Mouse (Mus musculus) heart, embryonic 16.5 days (tissue): Measurements from ENCODE around the gene Shbg. TPM values are rescaled to one million over a fixed set of nuclear protein-coding genes. Genes with fewer than 3 reads are reported as not detected.
"Not testable (repeated sequence)": the region's sequence is repeated elsewhere in the genome, so short reads cannot be mapped to it uniquely, and the experiment has no call there.

Source experiments
- ATAC-seq: fragments of 200-750 bp; cut with Nextera tagmentation; replicated peaks from 2 replicates; pipeline ENCODE4 v1.8.0; 2017; ENCODE audit warnings: moderate number of reproducible peaks; ENCODE audit not compliant: insufficient read depth, low FRiP score; ENCODE audit errors: extremely low read depth
- H3K27ac ChIP-seq: fragments of 300-500 bp; sonication (generic); 2 replicates; pipeline ENCODE4 v1.5.1; 2014; ENCODE audit warnings: mild to moderate bottlenecking, low read length, control low read depth, moderate library complexity
- H3K27me3 ChIP-seq: fragments of 300-500 bp; sonication (generic); 2 replicates; pipeline ENCODE4 v1.6.1; 2014; ENCODE audit warnings: low read length, mixed read lengths; ENCODE audit not compliant: control insufficient read depth, insufficient read depth
- H3K36me3 ChIP-seq: fragments of 300-500 bp; sonication (generic); 2 replicates; pipeline ENCODE4 v1.6.1; 2014; ENCODE audit not compliant: control insufficient read depth, insufficient read depth
- H3K4me1 ChIP-seq: fragments of 300-500 bp; sonication (generic); 2 replicates; pipeline ENCODE4 v1.6.1; 2014; ENCODE audit warnings: low read length, mixed read lengths; ENCODE audit not compliant: control insufficient read depth, insufficient read depth
- H3K4me2 ChIP-seq: fragments of 300-500 bp; sonication (generic); 2 replicates; pipeline ENCODE4 v1.6.1; 2014; ENCODE audit warnings: low read depth, mild to moderate bottlenecking, control low read depth, low read length
- H3K4me3 ChIP-seq: fragments of 300-500 bp; sonication (generic); 2 replicates; pipeline ENCODE4 v1.5.1; 2014; ENCODE audit warnings: mild to moderate bottlenecking, control low read depth, low read length
- H3K9ac ChIP-seq: fragments of 300-500 bp; sonication (generic); 2 replicates; pipeline ENCODE4 v1.6.1; 2014; ENCODE audit warnings: low read length, control low read depth
- H3K9me3 ChIP-seq: fragments of 300-500 bp; sonication (generic); replicated peaks from 2 replicates; pipeline ENCODE4 v1.6.1; 2016; ENCODE audit warnings: low read length; ENCODE audit not compliant: control insufficient read depth
- WGBS: fragments of 180-500 bp; shearing (Covaris S2); extraction: QIAGEN DNeasy Blood & Tissue Kit; methylation state at CpG from one replicate; pipeline ENCODE4 v1.1.7; 2014; 5-methylcytosine and 5-hydroxymethylcytosine counted together
- polyA plus RNA-seq: library from polyadenylated mRNA; unstranded; fragments of >200 nt; fragmentation: Nextera tagmentation; extraction: Ambion mirVana; gene quantifications from 2 replicates; pipeline ENCODE4 v1.2.1, GENCODE M21; 2015

Gene Shbg
- polyA plus RNA-seq, 1 experiment from 2014 or later, result 0.20 TPM

DNA sequence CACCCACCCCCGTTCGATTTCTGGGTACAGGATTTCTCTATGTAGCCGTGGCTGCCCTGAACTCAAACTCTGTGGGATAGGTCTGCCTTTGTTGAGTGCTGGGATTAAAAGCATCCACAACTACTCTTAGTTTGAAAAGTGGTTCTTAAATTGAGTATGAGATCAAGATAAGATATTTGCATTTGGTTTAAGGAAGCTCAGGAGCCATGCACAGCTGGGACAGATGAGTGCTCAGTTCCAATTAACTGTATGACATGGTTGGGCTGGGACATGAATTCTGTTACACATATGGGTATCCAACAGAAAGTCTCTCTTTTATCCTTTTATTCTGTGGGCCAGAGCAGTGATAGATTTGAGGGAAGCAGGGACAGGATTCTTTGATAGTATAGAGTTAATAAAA lies 17.8 kb upstream of the Shbg start:
- Histone ChIP-seq H3K27ac (no peak overlapping the region), H3K4me1 (peaks cover 22% of the 10 kb centered on the region), H3K9ac (no peak overlapping the region), H3K4me3 (no peak overlapping the region), H3K9me3 (no peaks in the 10 kb centered on the region), H3K4me2 (no peak overlapping the region), H3K27me3 (no peaks in the 10 kb centered on the region), H3K36me3 (peaks cover 7% of the 10 kb centered on the region)
- no peak for ATAC-seq
- 75% methylated on average over 3 of the region's 3 CpGs for WGBS

DNA sequence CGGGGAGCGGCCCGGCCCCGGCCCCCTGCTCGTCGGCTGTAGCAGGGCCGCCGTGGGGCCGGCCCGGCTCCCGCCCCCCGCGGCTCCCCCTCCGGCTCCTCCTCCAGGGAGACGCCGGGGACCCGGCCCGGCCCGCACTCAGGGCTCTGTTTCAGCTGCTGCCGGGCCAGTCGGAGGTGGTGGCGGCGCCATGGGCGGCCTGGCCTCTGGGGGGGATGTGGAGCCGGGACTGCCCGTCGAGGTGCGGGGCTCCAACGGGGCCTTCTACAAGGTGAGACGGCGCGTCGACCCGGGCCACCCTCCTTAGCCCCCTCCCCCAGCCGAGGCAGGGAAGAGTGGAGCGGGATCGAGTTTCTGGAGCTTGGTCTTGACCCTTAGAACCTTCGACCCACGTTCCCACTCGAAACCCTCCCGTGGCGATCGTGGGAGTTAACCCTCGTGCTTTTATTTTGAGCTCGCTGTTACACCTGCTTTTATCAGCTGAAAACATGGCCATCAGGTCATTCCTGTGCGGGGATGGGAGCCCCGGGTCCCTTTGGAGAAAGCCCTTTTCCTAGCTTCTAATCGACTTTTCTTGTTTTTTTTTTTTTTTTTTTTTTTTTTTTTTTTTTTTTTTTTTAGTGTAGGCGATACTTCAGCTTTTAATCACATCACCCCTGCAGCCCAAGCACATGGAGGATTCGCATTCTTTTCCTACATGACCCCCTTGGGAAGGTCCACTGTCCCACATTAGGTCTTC lies 15.6 kb upstream of the Shbg start:
- peak overlapping the region; percentile 95 for H3K4me3 ChIP-seq
- no peaks in the 10 kb centered on the region for H3K9me3 ChIP-seq
- peak overlapping the region; percentile 96 for H3K27ac ChIP-seq
- ATAC-seq, result peak; percentile 53
- H3K4me1 ChIP-seq, result peaks cover 22% of the 10 kb centered on the region
- H3K27me3 ChIP-seq, result no peaks in the 10 kb centered on the region
- peaks cover 3% of the 10 kb centered on the region; the same call in 1 of the 2 replicates for H3K36me3 ChIP-seq
- H3K4me2 ChIP-seq, result peak overlapping the region; percentile 85
- WGBS, result under 1% methylated on average over 31 of the region's 50 CpGs
- peak overlapping the region; percentile 97 for H3K9ac ChIP-seq

- 0% methylated on average over 49 of the region's 56 CpGs for WGBS
Observed at GRCm38 (mm10) chr11:69632284-69633089, 14.8 kb upstream of the Shbg start, which contains the start of gene Fxr2. Fxr2 (plus strand) TSS chr11:69632990.

GRCm38 (mm10) chr11:69629802-69630201 lies 12.1 kb upstream of the Shbg start:
- Histone ChIP-seq H3K4me3 (no peak overlapping the region), H3K36me3 (no peaks in the 10 kb centered on the region), H3K9ac (no peak overlapping the region), H3K4me2 (no peak overlapping the region), H3K9me3 (no peaks in the 10 kb centered on the region), H3K27me3 (no peaks in the 10 kb centered on the region), H3K4me1 (peaks cover 13% of the 10 kb centered on the region), H3K27ac (no peak overlapping the region)
- ATAC-seq, result no peak
- 58% methylated on average over 1 of the region's 1 CpGs for WGBS

More at GRCm38 (mm10) chr11:69632284-69633089, 14.8 kb upstream of the Shbg start, which contains the start of gene Fxr2:
- Histone ChIP-seq H3K4me2 (peak within 1 kb of the TSS; percentile 85), H3K9ac (peak within 1 kb of the TSS; percentile 97), H3K4me3 (peak within 1 kb of the TSS; percentile 95), H3K9me3 (no peaks in the 10 kb centered on the region), H3K4me1 (peaks cover 22% of the 10 kb centered on the region), H3K36me3 (peaks cover 3% of the 10 kb centered on the region; the same call in 1 of the 2 replicates), H3K27me3 (no peaks in the 10 kb centered on the region), H3K27ac (peak within 1 kb of the TSS; percentile 96)
- peak; percentile 98 for ATAC-seq

DNA sequence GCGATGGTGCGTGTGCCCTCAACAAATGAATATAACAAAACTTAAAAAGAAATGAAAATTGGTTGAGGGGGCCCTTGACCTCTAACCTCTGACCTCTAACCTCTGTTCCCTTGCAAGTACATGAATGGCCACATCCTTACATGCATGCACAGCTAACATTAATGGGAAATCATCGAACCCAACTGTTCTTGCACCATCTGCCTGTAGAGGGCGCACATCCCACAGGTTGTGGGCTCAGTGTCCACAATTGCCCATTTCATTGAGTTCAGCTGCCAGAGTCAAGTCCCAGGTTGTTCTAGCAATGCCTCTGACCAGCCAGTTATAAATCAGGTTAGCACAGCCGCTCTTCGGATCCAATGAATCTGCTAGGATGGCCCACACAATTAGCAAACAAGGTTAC lies 10.6 kb upstream of the Shbg start:
- Histone ChIP-seq H3K4me2 (no peak overlapping the region), H3K36me3 (no peaks in the 10 kb centered on the region), H3K4me3 (no peak overlapping the region), H3K9ac (no peak overlapping the region), H3K9me3 (no peaks in the 10 kb centered on the region), H3K4me1 (peaks cover 3% of the 10 kb centered on the region; the same call in 1 of the 2 replicates), H3K27me3 (no peaks in the 10 kb centered on the region), H3K27ac (no peak overlapping the region)
- 36% methylated on average over 6 of the region's 6 CpGs for WGBS
- no peak for ATAC-seq

DNA sequence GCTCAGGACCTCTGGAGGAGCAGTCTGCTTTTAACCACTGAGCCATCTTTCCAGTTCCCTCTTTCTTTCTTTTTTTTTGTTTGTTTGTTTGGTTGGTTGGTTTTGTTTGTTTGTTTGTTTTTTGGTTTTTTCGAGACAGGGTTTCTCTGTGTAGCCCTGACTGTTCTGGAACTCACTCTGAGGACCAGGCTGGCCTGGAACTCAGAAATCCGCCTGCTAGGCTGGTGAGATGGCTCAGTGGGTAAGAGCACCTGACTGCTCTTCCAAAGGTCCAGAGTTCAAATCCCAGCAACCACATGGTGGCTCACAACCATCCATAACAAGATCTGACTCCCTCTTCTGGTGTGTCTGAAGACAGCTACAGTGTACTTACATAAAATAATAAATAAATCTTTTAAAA lies 6.6 kb upstream of the Shbg start:
- H3K36me3 ChIP-seq, H3K4me1 ChIP-seq, H3K27ac ChIP-seq, ATAC-seq, H3K9me3 ChIP-seq, H3K4me2 ChIP-seq, H3K27me3 ChIP-seq, H3K9ac ChIP-seq, H3K4me3 ChIP-seq: not testable (repeated sequence)
- 84% methylated on average over 2 of the region's 2 CpGs for WGBS

GRCm38 (mm10) chr11:69623006-69623405 lies 5.3 kb upstream of the Shbg start:
- ATAC-seq, result no peak
- Histone ChIP-seq H3K4me3 (no peak overlapping the region), H3K36me3 (no peaks in the 10 kb centered on the region), H3K9me3 (no peaks in the 10 kb centered on the region), H3K4me1 (peaks cover 9% of the 10 kb centered on the region), H3K9ac (no peak overlapping the region), H3K27me3 (no peaks in the 10 kb centered on the region), H3K4me2 (no peak overlapping the region; the same call in 1 of the 2 replicates), H3K27ac (no peak overlapping the region)
- 79% methylated on average over 4 of the region's 4 CpGs for WGBS

GRCm38 (mm10) chr11:69622406-69622805 lies 4.7 kb upstream of the Shbg start:
- Histone ChIP-seq H3K4me2 (peak overlapping the region; percentile 85), H3K9ac (peak overlapping the region; percentile 91), H3K9me3 (no peaks in the 10 kb centered on the region), H3K4me1 (peaks cover 9% of the 10 kb centered on the region), H3K36me3 (no peaks in the 10 kb centered on the region), H3K27ac (no peak overlapping the region), H3K4me3 (peak overlapping the region; percentile 83), H3K27me3 (no peaks in the 10 kb centered on the region)
- peak; percentile 23; the same call in 1 of the 2 replicates for ATAC-seq
- WGBS, result 34% methylated on average over 6 of the region's 6 CpGs
